Mouse (Mus musculus) 3T3-L1 (cell line): ENCODE results near the gene Mettl7b.

Experiments used
- DNase-seq: peaks from one replicate; pipeline ENCODE4 v3.0.0-alpha.2; 2015; ENCODE audit warnings: low read depth, low spot score

Mettl7b gene

DNA sequence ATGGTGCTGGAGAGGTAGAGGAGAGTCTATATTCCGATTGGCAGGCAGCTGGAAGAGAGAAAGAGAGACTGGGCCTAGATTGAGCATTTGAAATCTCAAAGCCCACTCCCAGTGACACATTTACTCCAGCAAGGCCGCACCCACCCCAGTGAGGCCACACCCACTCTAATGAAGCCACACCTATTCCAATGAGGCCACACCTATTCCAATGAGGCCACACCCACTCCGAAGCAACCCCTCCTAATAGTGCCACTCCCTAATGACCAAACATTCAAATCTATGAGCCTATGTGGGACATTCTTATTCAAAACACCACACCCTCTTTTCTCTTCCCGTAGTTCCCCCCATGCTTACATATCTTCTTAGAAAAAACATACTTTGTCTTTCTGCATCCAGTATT lies 13.3 kb downstream of the Mettl7b start:
- no peak for DNase-seq

DNA sequence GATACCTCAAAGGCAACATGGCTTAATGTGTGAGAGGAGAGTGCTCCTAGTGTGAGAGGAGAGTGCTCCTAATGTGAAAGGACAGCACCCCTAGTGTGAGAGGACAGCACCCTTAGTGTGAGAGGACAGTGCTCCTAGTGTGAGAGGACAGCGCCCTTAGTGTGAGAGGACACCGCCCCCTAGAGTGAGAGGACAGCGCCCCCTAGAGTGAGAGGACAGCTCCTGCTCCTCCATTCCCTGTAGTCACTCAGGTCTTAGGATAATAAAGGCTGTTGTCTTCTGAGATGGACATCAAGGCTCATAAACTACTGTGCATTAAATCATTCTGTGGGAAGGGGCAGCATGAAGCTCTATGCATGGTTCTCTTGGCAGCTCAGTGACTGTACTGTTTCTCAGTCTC lies 15.1 kb downstream of the Mettl7b start:
- peak; percentile 39 for DNase-seq

DNA sequence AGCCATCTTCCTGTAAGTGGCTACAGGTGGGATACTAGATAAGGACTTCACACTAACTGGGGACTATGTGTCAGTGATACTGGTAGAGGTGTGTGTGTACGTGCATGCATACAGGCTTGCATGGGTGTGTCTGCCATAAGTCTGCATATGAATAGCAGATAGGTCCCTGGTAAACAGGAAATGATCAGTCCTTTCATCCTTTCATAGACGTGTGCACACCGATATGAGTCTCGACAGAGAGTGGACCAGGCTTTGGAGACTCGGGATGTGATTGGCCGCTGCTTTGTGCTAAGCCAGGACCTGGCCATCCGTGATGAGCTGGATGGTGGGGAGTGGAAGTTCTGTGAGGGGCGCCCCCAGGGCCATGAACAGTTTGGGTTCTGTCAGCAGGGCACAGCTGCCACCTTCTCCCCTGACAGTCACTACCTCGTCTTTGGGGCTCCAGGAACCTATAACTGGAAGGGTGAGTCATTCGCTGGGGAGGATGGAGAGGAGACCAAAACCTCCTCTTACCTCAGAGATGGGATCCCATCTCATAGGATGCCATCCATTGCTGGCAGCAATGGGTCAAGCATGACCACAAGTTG lies 20.2 kb downstream of the Mettl7b start:
- DNase-seq = no peak

DNA sequence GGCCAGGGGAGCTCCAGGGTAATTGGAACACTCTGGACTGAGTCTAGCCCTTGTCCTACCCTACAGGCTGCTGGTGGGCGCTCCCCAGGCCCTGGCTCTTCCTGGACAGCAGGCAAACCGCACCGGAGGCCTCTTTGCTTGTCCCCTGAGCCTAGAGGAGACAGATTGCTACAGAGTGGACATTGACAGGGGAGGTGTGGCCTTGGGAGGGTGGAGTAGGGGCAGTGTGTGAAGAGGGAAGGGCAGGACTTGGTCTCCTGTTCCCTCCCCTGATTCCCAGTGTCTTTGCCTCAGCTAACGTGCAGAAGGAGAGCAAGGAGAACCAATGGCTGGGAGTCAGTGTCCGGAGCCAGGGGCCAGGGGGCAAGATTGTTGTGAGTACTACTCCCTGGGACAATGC lies 21.8 kb downstream of the Mettl7b start:
- DNase-seq = no peak

GRCm38 (mm10) chr10:128938457-128938856 lies 22.3 kb downstream of the Mettl7b start:
- DNase-seq = no peak

DNA sequence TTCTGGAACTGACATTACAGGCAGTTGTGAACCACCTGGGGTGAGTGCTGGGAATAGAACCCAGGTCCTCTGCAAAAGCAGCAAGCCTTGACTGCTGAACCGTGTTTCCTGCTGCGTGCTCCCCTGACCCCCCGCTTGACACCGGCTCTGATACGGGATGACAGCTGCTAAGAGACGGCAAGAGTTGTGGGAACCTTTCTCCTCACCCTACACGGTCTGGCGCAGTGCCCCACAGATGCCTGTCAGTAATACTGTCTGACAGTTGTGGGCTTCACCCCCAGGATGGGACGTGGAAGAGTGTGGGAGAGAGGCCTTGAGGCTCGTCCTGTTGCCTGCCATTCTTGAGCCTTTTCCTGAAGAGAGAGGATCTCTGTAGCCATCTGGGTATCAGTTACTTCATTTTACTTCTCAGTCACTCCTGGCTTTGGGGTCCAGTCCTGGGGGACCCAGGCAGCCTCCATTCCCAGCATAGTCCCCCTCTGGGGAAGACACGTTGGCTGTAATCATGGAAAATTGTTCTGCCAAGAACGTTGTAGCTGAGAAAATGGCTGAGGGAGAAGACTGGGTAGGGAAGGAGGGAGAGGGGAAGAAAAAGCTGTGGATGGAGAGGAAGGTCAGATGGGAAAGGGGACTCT lies 22.9 kb downstream of the Mettl7b start:
- DNase-seq = no peak

GRCm38 (mm10) chr10:128935826-128936440 lies 24.9 kb downstream of the Mettl7b start:
- no peak for DNase-seq

GRCm38 (mm10) chr10:128934997-128935787 lies 25.6 kb downstream of the Mettl7b start:
- DNase-seq = no peak

DNA sequence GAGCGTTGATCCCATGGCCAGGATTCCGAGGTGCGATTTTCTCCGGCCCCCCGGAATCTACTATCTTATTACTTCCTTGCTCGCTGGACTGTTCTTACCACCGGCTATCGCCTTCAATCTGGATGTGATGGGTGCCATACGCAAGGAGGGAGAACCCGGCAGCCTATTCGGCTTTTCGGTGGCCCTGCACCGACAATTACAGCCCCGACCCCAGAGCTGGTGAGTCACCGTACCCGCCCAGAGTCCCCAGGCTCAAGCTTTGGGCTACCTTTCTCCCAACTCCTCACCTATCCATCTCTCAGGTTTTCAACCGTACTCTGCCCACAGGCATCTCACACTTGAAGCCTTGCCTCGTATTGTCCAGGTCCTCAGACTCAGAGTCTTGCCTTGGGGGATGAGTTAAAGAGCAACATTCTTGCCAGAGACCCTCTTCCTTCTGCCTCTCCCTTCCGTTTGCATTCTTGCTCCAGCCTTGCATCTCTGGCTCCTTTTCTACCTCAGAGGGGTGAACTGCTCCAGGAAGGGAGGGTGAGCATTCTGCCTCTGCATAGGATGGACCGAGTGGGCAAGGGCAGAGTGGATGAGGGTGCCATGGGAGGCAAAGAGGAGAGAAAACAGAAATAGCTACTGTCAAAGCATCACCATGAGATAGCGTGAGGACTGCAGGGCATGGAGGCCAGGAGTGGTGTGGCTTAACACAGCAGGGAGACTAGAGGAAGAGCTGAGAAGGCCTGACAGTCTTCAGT lies 26.6 kb downstream of the Mettl7b start:
- no peak for DNase-seq

GRCm38 (mm10) chr10:128933574-128933973 lies 27.2 kb downstream of the Mettl7b start, which contains the start of gene Itga7:
Gene Itga7 (plus strand): TSS chr10:128933818.
- no peak for DNase-seq

- DNase-seq = peak; percentile 73
These were observed 29.3 kb downstream of the Mettl7b start for GRCm38 (mm10) chr10:128931441-128931840.

GRCm38 (mm10) chr10:128929638-128930378 lies 31.0 kb downstream of the Mettl7b start:
- no peak for DNase-seq

GRCm38 (mm10) chr10:128928356-128928755 lies 32.4 kb downstream of the Mettl7b start:
- DNase-seq = peak; percentile 67

GRCm38 (mm10) chr10:128923935-128924334 lies 36.9 kb downstream of the Mettl7b start, which contains the start of gene Bloc1s1:
Gene Bloc1s1 (minus strand): TSS chr10:128924035.
- no peak for DNase-seq

GRCm38 (mm10) chr10:128923013-128923691 lies 37.6 kb downstream of the Mettl7b start:
- peak; percentile 94 for DNase-seq

- no peak for DNase-seq
These were observed 38.1 kb downstream of the Mettl7b start, which contains the start of gene Rdh5 for GRCm38 (mm10) chr10:128922822-128923012. Gene Rdh5 (minus strand): TSS chr10:128922888.

DNA sequence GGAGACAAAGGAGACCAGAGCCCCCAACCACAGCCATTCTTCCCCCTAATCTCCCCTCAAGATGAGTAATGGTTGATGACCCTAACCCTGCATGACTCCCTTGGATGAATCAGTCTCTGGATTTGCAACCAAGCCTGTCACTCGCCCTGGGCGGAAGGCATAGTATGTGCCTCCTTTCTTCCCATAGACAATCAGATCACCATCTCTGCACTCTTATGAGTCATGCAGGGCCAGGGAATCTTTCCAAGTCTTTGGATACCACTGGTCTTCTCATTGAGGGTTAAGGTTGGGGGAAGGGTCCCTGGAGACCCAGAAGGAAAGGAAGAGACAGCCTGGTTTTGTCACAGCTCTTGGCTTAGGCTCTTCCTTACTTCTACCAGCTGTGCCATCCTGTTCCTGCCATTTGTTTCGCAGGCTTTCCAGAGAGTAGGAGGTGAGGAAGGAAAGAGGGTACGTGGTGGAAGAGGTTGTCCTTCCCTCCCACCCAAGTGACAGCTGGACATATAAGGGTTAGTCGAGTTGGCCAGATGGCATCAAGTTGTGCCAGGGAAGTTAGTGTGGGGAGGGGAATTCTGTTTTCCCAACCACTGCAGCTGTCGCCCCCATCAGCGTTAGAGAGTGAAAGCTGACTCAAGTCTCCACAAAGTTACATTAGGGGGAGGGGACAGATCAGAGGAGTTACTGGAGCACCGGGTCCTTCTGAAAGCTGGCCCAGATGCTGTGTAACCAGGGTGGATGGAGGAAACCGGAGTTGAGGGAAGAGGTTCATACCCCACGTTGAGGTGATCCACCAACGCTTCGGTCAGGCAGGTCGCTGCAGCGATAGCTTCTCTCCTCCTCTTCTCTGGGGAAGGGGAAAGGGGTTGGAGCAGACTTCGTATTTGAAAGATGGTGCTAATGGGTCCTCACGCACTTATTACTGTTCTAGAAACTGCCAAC lies 38.6 kb downstream of the Mettl7b start:
- DNase-seq = peak; percentile 98

DNA sequence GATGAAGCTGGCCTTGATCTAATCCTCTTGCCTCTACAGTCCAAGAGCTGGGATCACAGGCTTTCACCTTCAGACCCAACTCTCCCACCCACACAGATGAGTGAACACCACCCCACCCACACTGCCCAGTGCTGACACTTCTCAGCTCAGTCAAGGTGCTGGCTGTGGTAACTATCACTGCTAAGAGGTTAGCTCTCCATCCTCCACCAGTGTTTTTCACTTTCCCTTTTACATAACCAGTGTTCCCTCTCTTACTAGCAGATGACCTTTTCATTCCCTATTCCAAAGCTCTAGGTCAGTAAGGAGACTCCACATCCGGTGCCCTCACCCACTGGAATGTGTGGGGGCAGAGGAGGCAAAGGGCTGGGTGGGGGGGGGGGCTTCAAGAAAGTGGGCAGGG lies 39.5 kb downstream of the Mettl7b start:
- peak; percentile 72 for DNase-seq

DNA sequence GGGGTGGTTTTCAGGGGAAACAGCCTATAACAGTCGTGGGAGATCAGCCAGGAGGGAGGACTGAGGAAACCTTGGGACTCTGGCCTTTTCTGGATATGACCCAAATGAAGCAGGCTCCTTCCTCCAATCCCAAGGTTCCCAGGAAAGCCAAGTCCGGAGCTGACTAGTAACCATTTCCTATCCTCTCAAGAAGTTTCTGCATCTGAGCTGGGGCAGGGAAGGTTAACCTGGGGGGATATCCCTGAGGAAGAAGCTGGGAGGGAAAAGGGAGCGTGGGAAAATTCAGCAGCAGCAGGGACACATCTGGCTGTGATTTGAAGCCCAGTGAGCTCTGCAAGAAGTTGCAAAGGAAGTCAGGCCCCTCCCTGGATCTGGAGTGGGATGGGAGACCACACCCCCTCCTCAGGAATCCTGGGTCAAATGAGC lies 40.0 kb downstream of the Mettl7b start:
- peak; percentile 89 for DNase-seq
